Mouse (Mus musculus): ENCODE data around the gene Nlrx1. TPM values are rescaled to one million over a fixed set of nuclear protein-coding genes. Genes with fewer than 3 reads are reported as not detected.
A peak's percentile ranks its signal among the peaks of the same experiment; 100 is the strongest.

Nlrx1 gene
- polyA plus RNA-seq, 1 experiment: 0.07 TPM

GRCm38 (mm10) chr9:44286256-44286850 lies 18.0 kb upstream of the Nlrx1 start:
- peaks cover 2% of the 10 kb centered on the region; the same call in 1 of the 2 replicates for H3K27me3 ChIP-seq (ENCODE audit: control insufficient read depth)
- H3K36me3 ChIP-seq (ENCODE audit: control insufficient read depth): peaks cover 81% of the 10 kb centered on the region
- peaks cover 9% of the 10 kb centered on the region for H3K9me3 ChIP-seq (ENCODE audit: control insufficient read depth, low read length)
- peaks cover 84% of the 10 kb centered on the region for H3K4me1 ChIP-seq (ENCODE audit: control insufficient read depth)
- peak overlapping the region; percentile 100 for H3K4me3 ChIP-seq (replicated peaks)
- TF ChIP-seq TAL1 (IDR thresholded peaks at IDR 0.05; ENCODE audit: low read length): no peak
- no peak for TF ChIP-seq GATA1 (IDR thresholded peaks at IDR 0.05; ENCODE audit: low read length)

GRCm38 (mm10) chr9:44283183-44283582 lies 14.8 kb upstream of the Nlrx1 start:
- peaks cover 2% of the 10 kb centered on the region; the same call in 1 of the 2 replicates for H3K27me3 ChIP-seq (ENCODE audit: control insufficient read depth)
- H3K4me1 ChIP-seq (ENCODE audit: control insufficient read depth): peaks cover 74% of the 10 kb centered on the region
- no peaks in the 10 kb centered on the region for H3K9me3 ChIP-seq (ENCODE audit: control insufficient read depth, low read length)
- H3K4me3 ChIP-seq (replicated peaks): no peak overlapping the region
- H3K36me3 ChIP-seq (ENCODE audit: control insufficient read depth): peaks cover 89% of the 10 kb centered on the region
- no peak for TF ChIP-seq TAL1 (IDR thresholded peaks at IDR 0.05; ENCODE audit: low read length)

GRCm38 (mm10) chr9:44269973-44270372 lies 1.6 kb upstream of the Nlrx1 start:
- Histone ChIP-seq H3K36me3 (ENCODE audit: control insufficient read depth) (peaks cover 46% of the 10 kb centered on the region), H3K4me3 (replicated peaks) (no peak overlapping the region), H3K9me3 (ENCODE audit: control insufficient read depth, low read length) (peaks cover 3% of the 10 kb centered on the region; the same call in 1 of the 2 replicates), H3K4me1 (ENCODE audit: control insufficient read depth) (peaks cover 25% of the 10 kb centered on the region), H3K27me3 (ENCODE audit: control insufficient read depth) (0 out of 2 replicates have a peak, but pooled peaks cover 3% of the 10 kb centered on the region)
- TF ChIP-seq TAL1 (IDR thresholded peaks at IDR 0.05; ENCODE audit: low read length) (no peak), GATA1 (IDR thresholded peaks at IDR 0.05; ENCODE audit: low read length) (no peak)

- Histone ChIP-seq H3K9me3 (ENCODE audit: control insufficient read depth, low read length) (peaks cover 3% of the 10 kb centered on the region; the same call in 1 of the 2 replicates), H3K36me3 (ENCODE audit: control insufficient read depth) (peaks cover 37% of the 10 kb centered on the region), H3K27me3 (ENCODE audit: control insufficient read depth) (0 out of 2 replicates have a peak, but pooled peaks cover 3% of the 10 kb centered on the region), H3K4me1 (ENCODE audit: control insufficient read depth) (peaks cover 25% of the 10 kb centered on the region), H3K4me3 (replicated peaks) (no peak overlapping the region)
- TF ChIP-seq TAL1 (IDR thresholded peaks at IDR 0.05; ENCODE audit: low read length) (no peak), GATA1 (IDR thresholded peaks at IDR 0.05; ENCODE audit: low read length) (no peak)
Observed at GRCm38 (mm10) chr9:44269077-44269476, 678 bp upstream of the Nlrx1 start.

GRCm38 (mm10) chr9:44268027-44268360 lies 405 bp downstream of the Nlrx1 start:
- peaks cover 3% of the 10 kb centered on the region; the same call in 1 of the 2 replicates for H3K9me3 ChIP-seq (ENCODE audit: control insufficient read depth, low read length)
- H3K27me3 ChIP-seq (ENCODE audit: control insufficient read depth): 0 out of 2 replicates have a peak, but pooled peaks cover 3% of the 10 kb centered on the region
- H3K4me1 ChIP-seq (ENCODE audit: control insufficient read depth): peaks cover 25% of the 10 kb centered on the region
- peak overlapping the region; percentile 71 for H3K4me3 ChIP-seq (replicated peaks)
- H3K36me3 ChIP-seq (ENCODE audit: control insufficient read depth): peaks cover 27% of the 10 kb centered on the region
- TF ChIP-seq GATA1 (IDR thresholded peaks at IDR 0.05; ENCODE audit: low read length): no peak
- no peak for TF ChIP-seq TAL1 (IDR thresholded peaks at IDR 0.05; ENCODE audit: low read length)

GRCm38 (mm10) chr9:44267319-44268026 lies 926 bp downstream of the Nlrx1 start:
- H3K4me1 ChIP-seq (ENCODE audit: control insufficient read depth): peaks cover 23% of the 10 kb centered on the region
- peaks cover 21% of the 10 kb centered on the region for H3K36me3 ChIP-seq (ENCODE audit: control insufficient read depth)
- H3K4me3 ChIP-seq (replicated peaks): peak overlapping the region; percentile 71
- H3K9me3 ChIP-seq (ENCODE audit: control insufficient read depth, low read length): peaks cover 3% of the 10 kb centered on the region; the same call in 1 of the 2 replicates
- H3K27me3 ChIP-seq (ENCODE audit: control insufficient read depth): 0 out of 2 replicates have a peak, but pooled peaks cover 3% of the 10 kb centered on the region
- TF ChIP-seq GATA1 (IDR thresholded peaks at IDR 0.05; ENCODE audit: low read length) (no peak), TAL1 (IDR thresholded peaks at IDR 0.05; ENCODE audit: low read length) (no peak)

- Histone ChIP-seq H3K4me3 (replicated peaks) (no peak overlapping the region), H3K4me1 (ENCODE audit: control insufficient read depth) (peaks cover 22% of the 10 kb centered on the region)
Observed at GRCm38 (mm10) chr9:44266478-44267226, 1.7 kb downstream of the Nlrx1 start.

GRCm38 (mm10) chr9:44261388-44261787 lies 7.0 kb downstream of the Nlrx1 start:
- Histone ChIP-seq H3K27me3 (ENCODE audit: control insufficient read depth) (no peaks in the 10 kb centered on the region), H3K4me3 (replicated peaks) (no peak overlapping the region), H3K4me1 (ENCODE audit: control insufficient read depth) (no peaks in the 10 kb centered on the region; the same call in none of the 2 replicates), H3K9me3 (ENCODE audit: control insufficient read depth, low read length) (no peaks in the 10 kb centered on the region), H3K36me3 (ENCODE audit: control insufficient read depth) (no peaks in the 10 kb centered on the region)
- TF ChIP-seq GATA1 (IDR thresholded peaks at IDR 0.05; ENCODE audit: low read length) (no peak), TAL1 (IDR thresholded peaks at IDR 0.05; ENCODE audit: low read length) (no peak)

More at GRCm38 (mm10) chr9:44266478-44267226, 1.7 kb downstream of the Nlrx1 start:
- Histone ChIP-seq H3K9me3 (ENCODE audit: control insufficient read depth, low read length) (peaks cover 3% of the 10 kb centered on the region; the same call in 1 of the 2 replicates), H3K27me3 (ENCODE audit: control insufficient read depth) (0 out of 2 replicates have a peak, but pooled peaks cover 3% of the 10 kb centered on the region), H3K36me3 (ENCODE audit: control insufficient read depth) (peaks cover 16% of the 10 kb centered on the region)
- TF ChIP-seq TAL1 (IDR thresholded peaks at IDR 0.05; ENCODE audit: low read length) (no peak), GATA1 (IDR thresholded peaks at IDR 0.05; ENCODE audit: low read length) (no peak)

GRCm38 (mm10) chr9:44259014-44259413 lies 9.4 kb downstream of the Nlrx1 start:
- no peaks in the 10 kb centered on the region for H3K36me3 ChIP-seq (ENCODE audit: control insufficient read depth)
- no peak overlapping the region for H3K4me3 ChIP-seq (replicated peaks)
- H3K4me1 ChIP-seq (ENCODE audit: control insufficient read depth): no peaks in the 10 kb centered on the region; the same call in 1 of the 2 replicates
- no peak for TF ChIP-seq TAL1 (IDR thresholded peaks at IDR 0.05; ENCODE audit: low read length)
- TF ChIP-seq GATA1 (IDR thresholded peaks at IDR 0.05; ENCODE audit: low read length): no peak
- no peaks in the 10 kb centered on the region for H3K27me3 ChIP-seq (ENCODE audit: control insufficient read depth)
- H3K9me3 ChIP-seq (ENCODE audit: control insufficient read depth, low read length): no peaks in the 10 kb centered on the region

All from erythroblast, embryonic 14.5 days (primary cell).